In the genomic region with DNA sequence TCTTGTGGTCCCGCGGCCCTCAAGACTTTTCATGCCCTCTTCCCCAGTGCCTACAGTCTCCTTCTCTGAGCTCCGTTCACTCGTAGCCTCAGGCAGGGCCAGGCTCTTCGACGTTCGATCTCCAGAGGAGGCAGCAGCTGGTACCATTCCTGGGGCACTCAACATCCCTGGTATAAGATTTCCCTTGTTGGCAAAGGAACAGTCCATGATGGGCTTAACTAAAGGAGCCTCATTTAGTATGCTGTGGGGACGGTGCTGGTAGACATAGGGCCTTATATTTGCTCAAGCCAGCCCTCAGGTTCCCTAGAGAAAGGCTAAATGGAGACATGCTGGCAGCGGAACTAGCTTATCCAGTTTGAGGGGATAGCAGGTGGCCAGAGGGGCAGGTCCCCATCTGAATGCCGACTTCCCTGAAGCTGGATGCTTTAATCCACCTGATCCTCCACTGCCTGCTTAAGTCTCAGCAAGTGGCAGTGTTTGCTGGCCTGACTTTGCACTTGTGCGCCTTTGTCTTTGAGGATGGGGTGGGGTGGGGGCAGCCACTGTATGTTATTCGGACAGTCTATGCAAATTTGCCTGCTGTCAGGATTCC, we compare ENCODE assay signal across 11 mouse cellular contexts. TPM values are rescaled to one million over a fixed set of nuclear protein-coding genes. Genes with fewer than 3 reads are reported as not detected.
A peak's percentile ranks its signal among the peaks of the same experiment; 100 is the strongest.
DNase-seq lines count a peak whose midpoint lies in the region; ATAC-seq and TF ChIP-seq lines count a peak whose summit lies in the region.
"Had no signal": no experiment of that assay in that cellular context is flagged by ENCODE, and none has a peak within 500 bp of the region (broad histone marks: within the 10 kb centered on the region; RNA-seq: fewer than 3 reads in every experiment).

No protein-coding gene starts in this region.

- H3K79me2 ChIP-seq in liver, adult 2 months (ENCODE audit: control insufficient read depth, insufficient read depth, low read length): peaks cover 5% of the 10 kb centered on the region; the same call in 1 of the 2 replicates

- ATAC-seq in liver, embryonic 12.5 days: no peak
- ATAC-seq in embryonic facial prominence, embryonic 13.5 days (ENCODE audit: insufficient number of reproducible peaks, insufficient read depth, low FRiP score, low TSS enrichment, low read depth): no peak

- peaks cover 8% of the 10 kb centered on the region for H3K36me3 ChIP-seq in liver, adult 2 months (ENCODE audit: control insufficient read depth, insufficient read depth, low read length)
- peaks cover 63% of the 10 kb centered on the region for H3K36me3 ChIP-seq in liver, embryonic 12.5 days
- H3K36me3 ChIP-seq in embryonic facial prominence, embryonic 13.5 days: peaks cover 61% of the 10 kb centered on the region
- peaks cover 42% of the 10 kb centered on the region for H3K36me3 ChIP-seq in small intestine, adult 2 months (ENCODE audit: control insufficient read depth, insufficient read depth, low read length)

- 62% methylated on average over 12 of the region's 12 CpGs for WGBS in liver, adult 2 months
- WGBS in liver, embryonic 12.5 days (ENCODE audit: insufficient replicate concordance): 73% methylated on average over 12 of the region's 12 CpGs
- 45% methylated on average over 12 of the region's 12 CpGs for WGBS in embryonic facial prominence, embryonic 13.5 days
- 55% methylated on average over 12 of the region's 12 CpGs for WGBS in small intestine, adult 2 months

- peak overlapping the region; percentile 33; the same call in 1 of the 2 replicates for H3K27ac ChIP-seq in liver, adult 2 months (replicated peaks; ENCODE audit: insufficient read depth, low read depth, low read length)
- H3K27ac ChIP-seq in liver, embryonic 12.5 days: no peak overlapping the region
- peak overlapping the region; percentile 39; the same call in 1 of the 2 replicates for H3K27ac ChIP-seq in embryonic facial prominence, embryonic 13.5 days
- peak overlapping the region; percentile 86 for H3K27ac ChIP-seq in small intestine, adult 2 months (ENCODE audit: insufficient read depth, low read depth, low read length)
- H3K27ac ChIP-seq: kidney, postnatal 0 days; liver, embryonic 13.5 days had no signal

- no peak for TF ChIP-seq CTCF in liver, adult 2 months (IDR thresholded peaks at IDR 0.05; ENCODE audit: low read depth, low read length)
- no peak for TF ChIP-seq CTCF in small intestine, adult 2 months (IDR thresholded peaks at IDR 0.05; ENCODE audit: extremely low read depth, insufficient read length, insufficient replicate concordance, low read depth, low read length)

- H3K9ac ChIP-seq in liver, adult 2 months (ENCODE audit: low read depth, low read length): 0 out of 2 replicates have a peak overlapping the region, but pooled peaks have one; percentile 15
- H3K9ac ChIP-seq in liver, embryonic 12.5 days: no peak overlapping the region
- H3K9ac ChIP-seq in embryonic facial prominence, embryonic 13.5 days: no peak overlapping the region
- H3K9ac ChIP-seq: liver, embryonic 13.5 days had no signal

- peak overlapping the region; percentile 18; the same call in 1 of the 2 replicates for H3K4me3 ChIP-seq in liver, adult 2 months (ENCODE audit: insufficient read depth, low read depth, low read length)
- H3K4me3 ChIP-seq in liver, embryonic 12.5 days: no peak overlapping the region
- no peak overlapping the region for H3K4me3 ChIP-seq in embryonic facial prominence, embryonic 13.5 days
- peak overlapping the region; percentile 58 for H3K4me3 ChIP-seq in small intestine, adult 2 months (ENCODE audit: low read depth, low read length)
- H3K4me3 ChIP-seq: liver, embryonic 13.5 days; myocyte had no signal

- peaks cover 18% of the 10 kb centered on the region for H3K4me1 ChIP-seq in liver, adult 2 months (ENCODE audit: control insufficient read depth, insufficient read depth, low read length)
- H3K4me1 ChIP-seq in liver, embryonic 12.5 days: peaks cover 7% of the 10 kb centered on the region
- no peaks in the 10 kb centered on the region for H3K4me1 ChIP-seq in embryonic facial prominence, embryonic 13.5 days
- peaks cover 20% of the 10 kb centered on the region for H3K4me1 ChIP-seq in small intestine, adult 2 months (ENCODE audit: control insufficient read depth, insufficient read depth, insufficient read length, low read length)

- no peaks in the 10 kb centered on the region for H3K27me3 ChIP-seq in liver, adult 2 months (ENCODE audit: control insufficient read depth, insufficient read depth, low read length)
- no peaks in the 10 kb centered on the region for H3K27me3 ChIP-seq in liver, embryonic 12.5 days (replicated peaks)
- no peaks in the 10 kb centered on the region for H3K27me3 ChIP-seq in embryonic facial prominence, embryonic 13.5 days
- no peaks in the 10 kb centered on the region for H3K27me3 ChIP-seq in small intestine, adult 2 months (ENCODE audit: control insufficient read depth, insufficient read depth, low read length)
- H3K27me3 ChIP-seq: liver, embryonic 13.5 days had no signal

- no peak for TF ChIP-seq POLR2A in liver, adult 2 months (IDR thresholded peaks at IDR 0.05; ENCODE audit: extremely low read depth, insufficient read depth, low read length)
- no peak for TF ChIP-seq POLR2A in small intestine, adult 2 months (IDR thresholded peaks at IDR 0.05; ENCODE audit: low read depth, low read length)

- no peaks in the 10 kb centered on the region for H3K9me3 ChIP-seq in liver, embryonic 12.5 days (replicated peaks)
- no peaks in the 10 kb centered on the region for H3K9me3 ChIP-seq in embryonic facial prominence, embryonic 13.5 days
- H3K9me3 ChIP-seq: liver, embryonic 13.5 days had no signal

- no peak overlapping the region for H3K4me2 ChIP-seq in liver, embryonic 12.5 days
- H3K4me2 ChIP-seq in embryonic facial prominence, embryonic 13.5 days: no peak overlapping the region
- H3K4me2 ChIP-seq: liver, embryonic 13.5 days had no signal

- DNase-seq in liver, adult 2 months (ENCODE audit: extremely low read depth, low read depth, low spot score): no peak
- DNase-seq in lung, postnatal 36 days: peak; percentile 42
- DNase-seq in ovary, postnatal 36 days (ENCODE audit: low spot score): no peak
- no peak for DNase-seq in kidney, adult 11 months
- DNase-seq in left cerebral cortex, adult 8-10 months (ENCODE audit: low spot score in 2 of 2): no peak
- DNase-seq: liver, embryonic 13.5 days had no signal

RNA-seq across cellular contexts. Expression of a gene that starts 0.7 kb away (rescaled TPM):
- total RNA-seq in liver, adult 2 months (2014; rRNA removed): 26.6 and 27.8 TPM in 2 replicates
- 50.6 and 57.2 TPM in 2 replicates for polyA plus RNA-seq in liver, adult 2 months (2012; rRNA removed)
- 3.1 TPM in 2 replicates for polyA plus RNA-seq in liver, embryonic 12.5 days (2016; fragmentation: Nextera tagmentation; extraction: Ambion mirVana)
- polyA plus RNA-seq in embryonic facial prominence, embryonic 13.5 days (2015; fragmentation: Nextera tagmentation; extraction: Ambion mirVana): 8.1 and 8.5 TPM in 2 replicates
- polyA plus RNA-seq in small intestine, adult 2 months (2012; rRNA removed): 52.0 and 53.7 TPM in 2 replicates
- total RNA-seq in left cerebral cortex, adult 8-10 months (2022): 1 to 10 TPM; 1.5 to 3.2 (median 2.4) TPM

RNA-seq across cellular contexts. Expression of a gene that starts 8.3 kb away (rescaled TPM):
- 27.2 and 33.7 TPM in 2 replicates for total RNA-seq in liver, adult 2 months (2014; rRNA removed)
- polyA plus RNA-seq in liver, adult 2 months (2012; rRNA removed): 39.4 and 44.7 TPM in 2 replicates
- polyA plus RNA-seq in liver, embryonic 12.5 days (2016; fragmentation: Nextera tagmentation; extraction: Ambion mirVana): 27.5 and 28.7 TPM in 2 replicates
- 95.6 and 108 TPM in 2 replicates for polyA plus RNA-seq in embryonic facial prominence, embryonic 13.5 days (2015; fragmentation: Nextera tagmentation; extraction: Ambion mirVana)
- 55.0 and 87.8 TPM in 2 replicates for polyA plus RNA-seq in small intestine, adult 2 months (2012; rRNA removed)
- total RNA-seq in left cerebral cortex, adult 8-10 months (2022): 100 to 1,000 TPM in 1 of 4 experiments, 10 to 100 TPM in 3; 89.5 to 102 (median 96.9) TPM

RNA-seq across cellular contexts. Expression of a gene that starts 17.9 kb away (rescaled TPM):
- total RNA-seq in liver, adult 2 months (2014; rRNA removed): 39.1 and 56.8 TPM in 2 replicates
- 47.7 and 60.4 TPM in 2 replicates for polyA plus RNA-seq in liver, adult 2 months (2012; rRNA removed)
- polyA plus RNA-seq in liver, embryonic 12.5 days (2016; fragmentation: Nextera tagmentation; extraction: Ambion mirVana): 28.2 and 28.9 TPM in 2 replicates
- 39.2 TPM in 2 replicates for polyA plus RNA-seq in embryonic facial prominence, embryonic 13.5 days (2015; fragmentation: Nextera tagmentation; extraction: Ambion mirVana)
- 49.7 and 142 TPM in 2 replicates for polyA plus RNA-seq in small intestine, adult 2 months (2012; rRNA removed)
- total RNA-seq in left cerebral cortex, adult 8-10 months (2022): 10 to 100 TPM in 2 of 4 experiments, 1 to 10 TPM in 2; 7.7 to 10.3 (median 9.1) TPM

RNA-seq across cellular contexts. Expression of a gene that starts 30.6 kb away (rescaled TPM):
- total RNA-seq in liver, adult 2 months (2014; rRNA removed): 2.4 and 2.8 TPM in 2 replicates
- polyA plus RNA-seq in liver, adult 2 months (2012; rRNA removed): 1.3 and 2.0 TPM in 2 replicates
- 4.7 and 5.3 TPM in 2 replicates for polyA plus RNA-seq in liver, embryonic 12.5 days (2016; fragmentation: Nextera tagmentation; extraction: Ambion mirVana)
- polyA plus RNA-seq in embryonic facial prominence, embryonic 13.5 days (2015; fragmentation: Nextera tagmentation; extraction: Ambion mirVana): 1.1 and 1.3 TPM in 2 replicates
- 3.8 and 6.1 TPM in 2 replicates for polyA plus RNA-seq in small intestine, adult 2 months (2012; rRNA removed)
- total RNA-seq in left cerebral cortex, adult 8-10 months (2022): 1 to 10 TPM; 2.1 to 5.5 (median 3.0) TPM

RNA-seq across cellular contexts. Expression of a gene that starts 49.5 kb away (rescaled TPM):
- total RNA-seq in liver, adult 2 months (2014; rRNA removed): 0.09 and 0.20 TPM in 2 replicates
- 0.09 and 0.16 TPM in 2 replicates for polyA plus RNA-seq in liver, adult 2 months (2012; rRNA removed)
- polyA plus RNA-seq in liver, embryonic 12.5 days (2016; fragmentation: Nextera tagmentation; extraction: Ambion mirVana): 0.06 and 0.13 TPM in 2 replicates
- polyA plus RNA-seq in embryonic facial prominence, embryonic 13.5 days (2015; fragmentation: Nextera tagmentation; extraction: Ambion mirVana): 19.0 and 21.6 TPM in 2 replicates
- 0.33 and 1.1 TPM in 2 replicates for polyA plus RNA-seq in small intestine, adult 2 months (2012; rRNA removed)
- 1 to 10 TPM; 4.3 to 4.9 (median 4.6) TPM for total RNA-seq in left cerebral cortex, adult 8-10 months (2022)

Comparison
In these comparisons a context has a peak if more than half of its experiments do, and no peak if none do; other contexts are left out.
1. H3K4me3 ChIP-seq: peak in liver, adult 2 months (single experiment) and small intestine, adult 2 months (single experiment); none in liver, embryonic 12.5 days (single experiment) and embryonic facial prominence, embryonic 13.5 days (single experiment).